Mouse (Mus musculus): ENCODE data around the gene Hspa8. TPM values are rescaled to one million over a fixed set of nuclear protein-coding genes. Genes with fewer than 3 reads are reported as not detected.

Gene Hspa8
- polyA plus RNA-seq, 2 experiments: 1,148 to 1,333 TPM

- peaks cover 0 to 5% of the 10 kb centered on the region in 2 experiments; a peak in 1 of 4 replicates for H3K4me1 ChIP-seq (replicated peaks; ENCODE audit: control insufficient read depth in 2 of 2, insufficient read depth in 2 of 2, low read length in 1 of 2)
- no peaks in the 10 kb centered on the region for H3K9me3 ChIP-seq (ENCODE audit: control insufficient read depth, low read length)
- H3K36me3 ChIP-seq (replicated peaks; ENCODE audit: control insufficient read depth, insufficient read depth, low read depth): peaks cover 25% of the 10 kb centered on the region
- H3K27ac ChIP-seq: no peak overlapping the region
- H3K27me3 ChIP-seq (ENCODE audit: control insufficient read depth, insufficient read depth, low read length): no peaks in the 10 kb centered on the region
- H3K4me3 ChIP-seq (ENCODE audit: insufficient read depth in 1 of 2, low read depth in 2 of 2, low read length in 2 of 2): no peak overlapping the region
- TF ChIP-seq EP300 (IDR thresholded peaks at IDR 0.05; ENCODE audit: low read depth): no peak
- TF ChIP-seq CTCF (IDR thresholded peaks at IDR 0.05; ENCODE audit: low read depth): no peak
- ATAC-seq (ENCODE audit: insufficient read depth) (no peak), DNase-seq (ENCODE audit: low read depth in 3 of 3, low spot score in 3 of 3) (no peak)
- WGBS (ENCODE audit: insufficient replicate concordance): 74% methylated on average over 8 of the region's 8 CpGs
- H3K9ac ChIP-seq (replicated peaks): no peak overlapping the region
- no peak overlapping the region for H3K4me2 ChIP-seq (ENCODE audit: low read depth)
Observed at GRCm38 (mm10) chr9:40808907-40809280, 8.1 kb downstream of the Hspa8 start.

- Histone ChIP-seq H3K9ac (replicated peaks) (no peak overlapping the region), H3K4me1 (replicated peaks; ENCODE audit: control insufficient read depth in 2 of 2, insufficient read depth in 2 of 2, low read length in 1 of 2) (0 out of 4 replicates have a peak, but pooled peaks cover 0 to 2% of the 10 kb centered on the region in 2 experiments), H3K4me2 (ENCODE audit: low read depth) (no peak overlapping the region), H3K9me3 (ENCODE audit: control insufficient read depth, low read length) (no peaks in the 10 kb centered on the region), H3K27ac (no peak overlapping the region), H3K4me3 (ENCODE audit: insufficient read depth in 1 of 2, low read depth in 2 of 2, low read length in 2 of 2) (no peak overlapping the region), H3K27me3 (ENCODE audit: control insufficient read depth, insufficient read depth, low read length) (no peaks in the 10 kb centered on the region), H3K36me3 (replicated peaks; ENCODE audit: control insufficient read depth, insufficient read depth, low read depth) (no peaks in the 10 kb centered on the region; the same call in 1 of the 2 replicates)
- DNase-seq (ENCODE audit: low read depth in 3 of 3, low spot score in 3 of 3) (no peak), ATAC-seq (ENCODE audit: insufficient read depth) (no peak)
- WGBS (ENCODE audit: insufficient replicate concordance): 47% methylated on average over 2 of the region's 2 CpGs
- no peak for TF ChIP-seq EP300 (IDR thresholded peaks at IDR 0.05; ENCODE audit: low read depth)
- TF ChIP-seq CTCF (IDR thresholded peaks at IDR 0.05; ENCODE audit: low read depth): peak; percentile 63
Observed at GRCm38 (mm10) chr9:40811860-40812259, 11.1 kb downstream of the Hspa8 start.

GRCm38 (mm10) chr9:40814060-40814459 is 13.3 kb downstream of the Hspa8 start:
- WGBS (ENCODE audit: insufficient replicate concordance): 40% methylated on average over 7 of the region's 7 CpGs
- no peak for DNase-seq (ENCODE audit: low read depth in 3 of 3, low spot score in 3 of 3)

GRCm38 (mm10) chr9:40817325-40818028 is 16.7 kb downstream of the Hspa8 start:
- H3K9me3 ChIP-seq (ENCODE audit: control insufficient read depth, low read length): no peaks in the 10 kb centered on the region
- DNase-seq (ENCODE audit: low read depth in 3 of 3, low spot score in 3 of 3): no peak
- WGBS (ENCODE audit: insufficient replicate concordance): 74% methylated on average over 5 of the region's 5 CpGs
- H3K9ac ChIP-seq (replicated peaks): no peak overlapping the region
- no peak overlapping the region for H3K4me2 ChIP-seq (ENCODE audit: low read depth)
- no peak for TF ChIP-seq CTCF (IDR thresholded peaks at IDR 0.05; ENCODE audit: low read depth)
- no peak for TF ChIP-seq EP300 (IDR thresholded peaks at IDR 0.05; ENCODE audit: low read depth)
- no peak for ATAC-seq (ENCODE audit: insufficient read depth)
- no peaks in the 10 kb centered on the region for H3K36me3 ChIP-seq (replicated peaks; ENCODE audit: control insufficient read depth, insufficient read depth, low read depth)
- no peak overlapping the region for H3K27ac ChIP-seq
- H3K4me3 ChIP-seq (ENCODE audit: insufficient read depth in 1 of 2, low read depth in 2 of 2, low read length in 2 of 2): no peak overlapping the region
- no peaks in the 10 kb centered on the region for H3K4me1 ChIP-seq (replicated peaks; ENCODE audit: control insufficient read depth in 2 of 2, insufficient read depth in 2 of 2, low read length in 1 of 2)
- H3K27me3 ChIP-seq (ENCODE audit: control insufficient read depth, insufficient read depth, low read length): no peaks in the 10 kb centered on the region

More at GRCm38 (mm10) chr9:40814060-40814459, 13.3 kb downstream of the Hspa8 start:
- TF ChIP-seq EP300 (IDR thresholded peaks at IDR 0.05; ENCODE audit: low read depth) (no peak), CTCF (IDR thresholded peaks at IDR 0.05; ENCODE audit: low read depth) (no peak)
- H3K4me2 ChIP-seq (ENCODE audit: low read depth): no peak overlapping the region
- ATAC-seq (ENCODE audit: insufficient read depth): 0 out of 2 replicates have a peak, but pooled peaks have one; percentile 35
- H3K4me1 ChIP-seq (replicated peaks; ENCODE audit: control insufficient read depth in 2 of 2, insufficient read depth in 2 of 2, low read length in 1 of 2): no peaks in the 10 kb centered on the region
- no peak overlapping the region for H3K4me3 ChIP-seq (ENCODE audit: insufficient read depth in 1 of 2, low read depth in 2 of 2, low read length in 2 of 2)
- no peaks in the 10 kb centered on the region for H3K36me3 ChIP-seq (replicated peaks; ENCODE audit: control insufficient read depth, insufficient read depth, low read depth)
- no peaks in the 10 kb centered on the region for H3K27me3 ChIP-seq (ENCODE audit: control insufficient read depth, insufficient read depth, low read length)
- no peaks in the 10 kb centered on the region for H3K9me3 ChIP-seq (ENCODE audit: control insufficient read depth, low read length)
- no peak overlapping the region for H3K27ac ChIP-seq
- H3K9ac ChIP-seq (replicated peaks): no peak overlapping the region

GRCm38 (mm10) chr9:40825601-40826000 is 24.8 kb downstream of the Hspa8 start:
- WGBS (ENCODE audit: insufficient replicate concordance): 45% methylated on average over 6 of the region's 6 CpGs
- DNase-seq (ENCODE audit: low read depth in 3 of 3, low spot score in 3 of 3) (no peak), ATAC-seq (ENCODE audit: insufficient read depth) (no peak)
- no peak overlapping the region for H3K27ac ChIP-seq
- H3K4me1 ChIP-seq (replicated peaks; ENCODE audit: control insufficient read depth in 2 of 2, insufficient read depth in 2 of 2, low read length in 1 of 2): no peaks in the 10 kb centered on the region
- H3K27me3 ChIP-seq (ENCODE audit: control insufficient read depth, insufficient read depth, low read length): no peaks in the 10 kb centered on the region
- no peaks in the 10 kb centered on the region for H3K9me3 ChIP-seq (ENCODE audit: control insufficient read depth, low read length)
- H3K36me3 ChIP-seq (replicated peaks; ENCODE audit: control insufficient read depth, insufficient read depth, low read depth): no peaks in the 10 kb centered on the region
- no peak overlapping the region for H3K4me2 ChIP-seq (ENCODE audit: low read depth)
- TF ChIP-seq EP300 (IDR thresholded peaks at IDR 0.05; ENCODE audit: low read depth) (no peak), CTCF (IDR thresholded peaks at IDR 0.05; ENCODE audit: low read depth) (no peak)
- no peak overlapping the region for H3K9ac ChIP-seq (replicated peaks)
- H3K4me3 ChIP-seq (ENCODE audit: insufficient read depth in 1 of 2, low read depth in 2 of 2, low read length in 2 of 2): no peak overlapping the region
